Mouse (Mus musculus) kidney, embryonic 15.5 days (tissue): ENCODE results near the gene Map3k12. TPM values are rescaled to one million over a fixed set of nuclear protein-coding genes. Genes with fewer than 3 reads are reported as not detected.

Source experiments
- ATAC-seq: fragments of 200-750 bp; cut with Nextera tagmentation; replicated peaks from 2 replicates; pipeline ENCODE4 v1.8.0; 2017; ENCODE audit warnings: moderate TSS enrichment; ENCODE audit not compliant: low FRiP score
- H3K27ac ChIP-seq: fragments of 300-500 bp; sonication (generic); 2 replicates; pipeline ENCODE4 v1.5.1; 2015; ENCODE audit warnings: mild to moderate bottlenecking, inconsistent platforms
- H3K27me3 ChIP-seq: fragments of 300-500 bp; sonication (generic); 2 replicates; pipeline ENCODE4 v1.6.1; 2015; ENCODE audit warnings: inconsistent platforms
- H3K36me3 ChIP-seq: fragments of 300-500 bp; sonication (generic); 2 replicates; pipeline ENCODE4 v1.6.1; 2015; ENCODE audit warnings: inconsistent platforms
- H3K4me1 ChIP-seq: fragments of 300-500 bp; sonication (generic); 2 replicates; pipeline ENCODE4 v1.6.1; 2015; ENCODE audit warnings: inconsistent platforms
- H3K4me2 ChIP-seq: fragments of 300-500 bp; sonication (generic); 2 replicates; pipeline ENCODE4 v1.6.1; 2015; ENCODE audit warnings: moderate library complexity, mild to moderate bottlenecking, inconsistent platforms
- H3K4me3 ChIP-seq: fragments of 300-500 bp; sonication (generic); replicated peaks from 2 replicates; pipeline ENCODE4 v1.5.1; 2015; ENCODE audit warnings: mild to moderate bottlenecking, inconsistent platforms
- H3K9ac ChIP-seq: fragments of 300-500 bp; sonication (generic); 2 replicates; pipeline ENCODE4 v1.6.1; 2015; ENCODE audit warnings: mild to moderate bottlenecking, inconsistent platforms
- H3K9me3 ChIP-seq: fragments of 300-500 bp; sonication (generic); replicated peaks from 2 replicates; pipeline ENCODE4 v1.6.1; 2016; ENCODE audit warnings: inconsistent platforms
- WGBS: fragments of 180-500 bp; shearing (Covaris S2); methylation state at CpG from one replicate; pipeline ENCODE4 v1.1.7; 2015; ENCODE audit warnings: mixed read lengths; 5-methylcytosine and 5-hydroxymethylcytosine counted together
- polyA plus RNA-seq: library from polyadenylated mRNA; unstranded; fragments of >200 nt; fragmentation: Nextera tagmentation; extraction: Ambion mirVana; gene quantifications from 2 replicates; pipeline ENCODE4 v1.2.1, GENCODE M21; 2015

Map3k12 gene
- polyA plus RNA-seq, 1 experiment from 2014 or later, result 19.7 TPM

GRCm38 (mm10) chr15:102499851-102500250 is 17.0 kb downstream of the Map3k12 start:
- WGBS, result 85% methylated on average over 6 of the region's 6 CpGs
- Histone ChIP-seq H3K4me3 (no peak overlapping the region), H3K4me2 (no peak overlapping the region), H3K4me1 (peaks cover under 1% of the 10 kb centered on the region), H3K36me3 (peaks cover 98% of the 10 kb centered on the region), H3K9ac (no peak overlapping the region), H3K27ac (no peak overlapping the region), H3K9me3 (no peaks in the 10 kb centered on the region), H3K27me3 (no peaks in the 10 kb centered on the region)
- no peak for ATAC-seq

GRCm38 (mm10) chr15:102499370-102499769 is 17.5 kb downstream of the Map3k12 start:
- Histone ChIP-seq H3K27me3 (no peaks in the 10 kb centered on the region), H3K9ac (no peak overlapping the region), H3K4me3 (no peak overlapping the region), H3K36me3 (peaks cover 98% of the 10 kb centered on the region), H3K27ac (no peak overlapping the region), H3K9me3 (no peaks in the 10 kb centered on the region), H3K4me1 (no peaks in the 10 kb centered on the region; the same call in 1 of the 2 replicates), H3K4me2 (no peak overlapping the region)
- no peak for ATAC-seq
- 73% methylated on average over 3 of the region's 3 CpGs for WGBS

GRCm38 (mm10) chr15:102498322-102498721 is 18.5 kb downstream of the Map3k12 start:
- H3K9me3 ChIP-seq, result no peaks in the 10 kb centered on the region
- H3K4me3 ChIP-seq, result no peak overlapping the region
- H3K27me3 ChIP-seq, result no peaks in the 10 kb centered on the region
- peaks cover 98% of the 10 kb centered on the region for H3K36me3 ChIP-seq
- H3K27ac ChIP-seq, result no peak overlapping the region
- H3K9ac ChIP-seq, result no peak overlapping the region
- H3K4me1 ChIP-seq, result no peaks in the 10 kb centered on the region; the same call in 1 of the 2 replicates
- ATAC-seq, result no peak
- H3K4me2 ChIP-seq, result no peak overlapping the region
- 88% methylated on average over 3 of the region's 3 CpGs for WGBS

- Histone ChIP-seq H3K4me1 (no peaks in the 10 kb centered on the region), H3K9me3 (no peaks in the 10 kb centered on the region), H3K9ac (no peak overlapping the region), H3K36me3 (peaks cover 91% of the 10 kb centered on the region), H3K4me2 (no peak overlapping the region), H3K27ac (no peak overlapping the region), H3K27me3 (no peaks in the 10 kb centered on the region), H3K4me3 (no peak overlapping the region)
- 76% methylated on average over 1 of the region's 1 CpGs for WGBS
- ATAC-seq, result no peak
These were observed 29.2 kb downstream of the Map3k12 start for GRCm38 (mm10) chr15:102487664-102488063.

GRCm38 (mm10) chr15:102485853-102486252 is 31.0 kb downstream of the Map3k12 start:
- ATAC-seq, result no peak
- Histone ChIP-seq H3K4me1 (no peaks in the 10 kb centered on the region), H3K36me3 (peaks cover 94% of the 10 kb centered on the region), H3K27ac (no peak overlapping the region), H3K4me2 (no peak overlapping the region), H3K4me3 (no peak overlapping the region), H3K9me3 (no peaks in the 10 kb centered on the region), H3K9ac (no peak overlapping the region), H3K27me3 (no peaks in the 10 kb centered on the region)
- 89% methylated on average over 12 of the region's 12 CpGs for WGBS

- WGBS, result 86% methylated on average over 3 of the region's 3 CpGs
- no peaks in the 10 kb centered on the region for H3K9me3 ChIP-seq
- H3K36me3 ChIP-seq, result peaks cover 92% of the 10 kb centered on the region
- no peak overlapping the region for H3K4me3 ChIP-seq
- no peaks in the 10 kb centered on the region for H3K4me1 ChIP-seq
- H3K27me3 ChIP-seq, result no peaks in the 10 kb centered on the region
- no peak overlapping the region for H3K4me2 ChIP-seq
- H3K27ac ChIP-seq, result no peak overlapping the region
- ATAC-seq, result no peak
- no peak overlapping the region for H3K9ac ChIP-seq
These were observed 33.7 kb downstream of the Map3k12 start for GRCm38 (mm10) chr15:102483136-102483535.

GRCm38 (mm10) chr15:102474520-102474919 is 42.3 kb downstream of the Map3k12 start:
- no peak for ATAC-seq
- Histone ChIP-seq H3K9ac (no peak overlapping the region), H3K4me1 (peaks cover 12% of the 10 kb centered on the region), H3K4me2 (no peak overlapping the region), H3K9me3 (no peaks in the 10 kb centered on the region), H3K4me3 (no peak overlapping the region), H3K27me3 (no peaks in the 10 kb centered on the region), H3K27ac (no peak overlapping the region), H3K36me3 (peaks cover 61% of the 10 kb centered on the region)
- WGBS, result 88% methylated on average over 2 of the region's 2 CpGs

GRCm38 (mm10) chr15:102473246-102473645 is 43.6 kb downstream of the Map3k12 start:
- Histone ChIP-seq H3K27ac (no peak overlapping the region), H3K36me3 (peaks cover 52% of the 10 kb centered on the region), H3K27me3 (no peaks in the 10 kb centered on the region), H3K9ac (no peak overlapping the region), H3K4me2 (0 out of 2 replicates have a peak overlapping the region, but pooled peaks have one; percentile 64), H3K4me1 (peaks cover 12% of the 10 kb centered on the region), H3K9me3 (no peaks in the 10 kb centered on the region), H3K4me3 (no peak overlapping the region; the same call in 1 of the 2 replicates)
- WGBS, result 36% methylated on average over 2 of the region's 2 CpGs
- no peak for ATAC-seq

GRCm38 (mm10) chr15:102471727-102472126 is 45.1 kb downstream of the Map3k12 start:
- Histone ChIP-seq H3K4me2 (peak overlapping the region; percentile 64), H3K36me3 (peaks cover 37% of the 10 kb centered on the region), H3K9ac (peak overlapping the region; percentile 98), H3K4me3 (peak overlapping the region; percentile 90), H3K27ac (peak overlapping the region; percentile 98; the same call in 1 of the 2 replicates), H3K9me3 (no peaks in the 10 kb centered on the region), H3K4me1 (peaks cover 12% of the 10 kb centered on the region), H3K27me3 (no peaks in the 10 kb centered on the region)
- ATAC-seq, result no peak

GRCm38 (mm10) chr15:102471295-102471645 is 45.6 kb downstream of the Map3k12 start:
- Histone ChIP-seq H3K36me3 (peaks cover 33% of the 10 kb centered on the region), H3K27me3 (no peaks in the 10 kb centered on the region), H3K4me2 (peak overlapping the region; percentile 64), H3K4me3 (peak overlapping the region; percentile 90), H3K27ac (peak overlapping the region; percentile 98), H3K9ac (peak overlapping the region; percentile 98), H3K9me3 (no peaks in the 10 kb centered on the region), H3K4me1 (peaks cover 12% of the 10 kb centered on the region)
- ATAC-seq, result no peak
- WGBS, result under 1% methylated on average over 10 of the region's 10 CpGs

GRCm38 (mm10) chr15:102470605-102471294 is 46.1 kb downstream of the Map3k12 start:
- peaks cover 27% of the 10 kb centered on the region for H3K36me3 ChIP-seq
- H3K4me2 ChIP-seq, result peak overlapping the region; percentile 64
- no peaks in the 10 kb centered on the region for H3K27me3 ChIP-seq
- peak overlapping the region; percentile 90 for H3K4me3 ChIP-seq
- peaks cover 12% of the 10 kb centered on the region for H3K4me1 ChIP-seq
- H3K9me3 ChIP-seq, result no peaks in the 10 kb centered on the region
- peak; percentile 69 for ATAC-seq
- H3K9ac ChIP-seq, result peak overlapping the region; percentile 98
- 0% methylated on average over 29 of the region's 67 CpGs for WGBS
- peak overlapping the region; percentile 98 for H3K27ac ChIP-seq

GRCm38 (mm10) chr15:102470183-102470604 is 46.7 kb downstream of the Map3k12 start, which contains the start of gene Pcbp2:
Pcbp2 (plus strand) TSS chr15:102470539.
- peaks cover 12% of the 10 kb centered on the region for H3K4me1 ChIP-seq

More at GRCm38 (mm10) chr15:102470183-102470604, 46.7 kb downstream of the Map3k12 start, which contains the start of gene Pcbp2:
- Histone ChIP-seq H3K9ac (peak within 1 kb of the TSS; percentile 98), H3K27me3 (no peaks in the 10 kb centered on the region), H3K4me2 (peak within 1 kb of the TSS; percentile 64), H3K9me3 (no peaks in the 10 kb centered on the region), H3K36me3 (peaks cover 22% of the 10 kb centered on the region), H3K4me3 (peak within 1 kb of the TSS; percentile 90), H3K27ac (peak within 1 kb of the TSS; percentile 98)
- under 1% methylated on average over 37 of the region's 40 CpGs for WGBS
- peak; percentile 100 for ATAC-seq
